Mouse (Mus musculus) brain, embryonic 14.5 days (tissue): ENCODE measurements around the gene Tbl1xr1.

Source experiments
- CTCF ChIP-seq: fragments of 200-500 bp; IDR thresholded peaks from 2 replicates; pipeline ENCODE4 v1.5.1; 2012; ENCODE audit warnings: inconsistent platforms, mild to moderate bottlenecking, moderate library complexity, borderline replicate concordance; ENCODE audit not compliant: insufficient read depth, insufficient read length; ENCODE audit errors: extremely low read depth
- POLR2A ChIP-seq: fragments of 200-500 bp; IDR thresholded peaks from 2 replicates; pipeline ENCODE4 v1.6.1; 2012; ENCODE audit warnings: mild to moderate bottlenecking, inconsistent platforms, borderline replicate concordance; ENCODE audit not compliant: poor library complexity, insufficient read depth, insufficient read length, severe bottlenecking; ENCODE audit errors: extremely low read depth

DNA sequence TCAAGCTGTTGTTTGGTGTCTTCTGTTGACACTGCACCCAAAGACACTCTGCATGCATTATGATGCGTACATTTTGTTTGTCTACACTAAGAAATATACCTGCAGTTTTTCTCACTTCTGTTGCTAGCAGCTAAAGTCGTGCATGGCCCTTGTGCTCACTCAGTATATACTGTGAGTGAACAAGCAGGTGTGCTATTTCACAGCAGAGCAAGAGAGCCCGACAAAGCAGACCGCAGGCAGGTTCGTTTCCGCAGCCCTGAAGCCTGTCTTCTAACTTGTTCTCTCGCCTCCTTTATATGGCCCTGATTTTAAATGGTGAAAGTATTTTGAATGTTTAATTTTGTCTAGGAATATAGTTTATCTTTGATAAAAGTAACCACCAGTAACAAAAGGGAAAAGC, 57.2 kb downstream of the Tbl1xr1 start:
- no peak for TF ChIP-seq CTCF
- TF ChIP-seq POLR2A, result no peak
